Mouse (Mus musculus) bone marrow macrophage, adult 2 months (primary cell): ENCODE measurements around the gene Sowahc. TPM values are rescaled to one million over a fixed set of nuclear protein-coding genes. Genes with fewer than 3 reads are reported as not detected.

ENCODE experiments used
- H3K27ac ChIP-seq: 2 replicates; pipeline ENCODE4 v1.5.1; 2012; ENCODE audit warnings: low read depth, low read length; ENCODE audit not compliant: insufficient read depth
- H3K4me1 ChIP-seq: 2 replicates; pipeline ENCODE4 v1.6.1; 2012; ENCODE audit warnings: low read length; ENCODE audit not compliant: control insufficient read depth, insufficient read depth
- H3K4me3 ChIP-seq: 2 replicates; pipeline ENCODE4 v1.5.1; 2012; ENCODE audit warnings: mild to moderate bottlenecking, low read length, moderate library complexity; ENCODE audit not compliant: insufficient read depth
- CTCF ChIP-seq: IDR thresholded peaks from 2 replicates; pipeline ENCODE4 v1.5.1; 2012; ENCODE audit warnings: low read depth, mild to moderate bottlenecking, low read length, moderate library complexity
- POLR2A ChIP-seq: IDR thresholded peaks from 2 replicates; pipeline ENCODE4 v1.6.1; 2012; ENCODE audit warnings: mild to moderate bottlenecking, low read depth, low read length, borderline replicate concordance
- polyA plus RNA-seq: library from polyadenylated mRNA; stranded (reverse); fragments of >200 nt; gene quantifications from 2 replicates; pipeline ENCODE4 v1.2.4, GENCODE M21; 2012; ENCODE audit not compliant: missing spikeins, insufficient read depth, insufficient read length

Sowahc gene
- polyA plus RNA-seq, 1 experiment: 7.8 TPM

GRCm38 (mm10) chr10:59223301-59223700, 1.5 kb downstream of the Sowahc start:
- Histone ChIP-seq H3K4me1 (peaks cover 10% of the 10 kb centered on the region), H3K4me3 (peak overlapping the region; percentile 97)

GRCm38 (mm10) chr10:59223890-59224289, 2.1 kb downstream of the Sowahc start:
- Histone ChIP-seq H3K4me1 (peaks cover 8% of the 10 kb centered on the region), H3K27ac (peak overlapping the region; percentile 24; the same call in 1 of the 2 replicates), H3K4me3 (peak overlapping the region; percentile 97)
- TF ChIP-seq POLR2A (no peak), CTCF (no peak)

More at GRCm38 (mm10) chr10:59223301-59223700, 1.5 kb downstream of the Sowahc start:
- H3K27ac ChIP-seq: no peak overlapping the region
- TF ChIP-seq POLR2A: no peak
- no peak for TF ChIP-seq CTCF

- no peak for TF ChIP-seq POLR2A
- no peak for TF ChIP-seq CTCF
- Histone ChIP-seq H3K27ac (no peak overlapping the region), H3K4me3 (peak overlapping the region; percentile 8)
Observed at GRCm38 (mm10) chr10:59225137-59225536, 3.4 kb downstream of the Sowahc start.

GRCm38 (mm10) chr10:59229205-59229820, 7.6 kb downstream of the Sowahc start:
- Histone ChIP-seq H3K4me3 (no peak overlapping the region), H3K27ac (no peak overlapping the region), H3K4me1 (peaks cover 27% of the 10 kb centered on the region)
- TF ChIP-seq POLR2A (no peak), CTCF (no peak)

More at GRCm38 (mm10) chr10:59225137-59225536, 3.4 kb downstream of the Sowahc start:
- H3K4me1 ChIP-seq: peaks cover 12% of the 10 kb centered on the region

- Histone ChIP-seq H3K27ac (peak overlapping the region; percentile 93), H3K4me1 (peaks cover 43% of the 10 kb centered on the region), H3K4me3 (no peak overlapping the region)
- TF ChIP-seq CTCF (no peak), POLR2A (no peak)
Observed at GRCm38 (mm10) chr10:59235227-59235626, 13.5 kb downstream of the Sowahc start.

- TF ChIP-seq CTCF (no peak), POLR2A (no peak)
- no peak overlapping the region for H3K4me3 ChIP-seq
- peak overlapping the region; percentile 93 for H3K27ac ChIP-seq
- H3K4me1 ChIP-seq: peaks cover 41% of the 10 kb centered on the region
Observed at GRCm38 (mm10) chr10:59235847-59236246, 14.1 kb downstream of the Sowahc start.

- TF ChIP-seq POLR2A (no peak), CTCF (no peak)
- peaks cover 47% of the 10 kb centered on the region for H3K4me1 ChIP-seq
- H3K27ac ChIP-seq: peak overlapping the region; percentile 93
- H3K4me3 ChIP-seq: peak overlapping the region; percentile 7; the same call in 1 of the 2 replicates
Observed at GRCm38 (mm10) chr10:59236486-59236885, 14.7 kb downstream of the Sowahc start.

GRCm38 (mm10) chr10:59237757-59238156, 16.0 kb downstream of the Sowahc start:
- no peak for TF ChIP-seq POLR2A
- TF ChIP-seq CTCF: no peak
- peak overlapping the region; percentile 68 for H3K27ac ChIP-seq
- peaks cover 50% of the 10 kb centered on the region for H3K4me1 ChIP-seq
- H3K4me3 ChIP-seq: no peak overlapping the region

GRCm38 (mm10) chr10:59241141-59241541, 19.4 kb downstream of the Sowahc start:
- no peak for TF ChIP-seq POLR2A
- no peak for TF ChIP-seq CTCF
- Histone ChIP-seq H3K4me1 (peaks cover 25% of the 10 kb centered on the region), H3K27ac (no peak overlapping the region), H3K4me3 (no peak overlapping the region)

- no peak overlapping the region for H3K27ac ChIP-seq
- no peak for TF ChIP-seq POLR2A
- no peak for TF ChIP-seq CTCF
- H3K4me3 ChIP-seq: no peak overlapping the region
- H3K4me1 ChIP-seq: peaks cover 17% of the 10 kb centered on the region
Observed at GRCm38 (mm10) chr10:59249531-59249930, 27.8 kb downstream of the Sowahc start.
